Mouse (Mus musculus) T-cell, adult 2 months (primary cell): ENCODE measurements around the gene Eva1b.

Source experiments
- DNase-seq: peaks from one replicate; pipeline ENCODE4 v3.0.0; 2022; ENCODE audit warnings: low spot score

The Eva1b gene

DNA sequence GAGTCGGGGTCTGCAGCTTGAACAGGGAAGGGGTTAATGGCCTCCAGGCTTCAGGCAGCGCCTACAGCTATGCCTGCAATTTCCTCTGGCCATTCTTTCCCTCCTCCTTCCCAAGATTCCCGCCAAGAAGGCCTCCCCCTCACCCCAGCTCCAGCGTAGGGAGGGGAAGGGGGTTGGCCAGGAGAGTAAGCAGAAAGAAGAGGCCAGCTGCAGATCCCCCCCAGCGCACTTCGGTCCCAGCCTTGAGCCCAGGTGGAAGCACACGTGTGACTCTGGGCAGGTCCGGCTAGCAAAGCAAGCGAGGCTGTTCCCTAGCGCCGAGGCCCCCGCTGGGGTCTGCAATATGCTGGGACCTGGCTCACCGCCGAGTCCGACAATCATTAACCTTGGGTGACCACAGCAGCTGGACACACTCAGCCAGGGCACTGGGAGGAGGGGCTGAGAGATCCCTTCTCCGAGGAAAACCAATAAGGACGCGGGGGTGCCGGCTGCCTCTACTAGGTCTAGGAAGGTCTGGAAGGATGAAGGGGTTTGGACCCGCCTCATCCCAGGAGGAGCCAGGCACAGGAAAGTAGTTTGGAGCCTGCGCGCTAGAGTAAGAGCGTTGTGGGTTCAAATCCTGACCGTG is at the start of gene Eva1b:
Eva1b (plus strand) TSS at position 212 of the 628 bp plus-strand sequence.
- DNase-seq, result no peak

DNA sequence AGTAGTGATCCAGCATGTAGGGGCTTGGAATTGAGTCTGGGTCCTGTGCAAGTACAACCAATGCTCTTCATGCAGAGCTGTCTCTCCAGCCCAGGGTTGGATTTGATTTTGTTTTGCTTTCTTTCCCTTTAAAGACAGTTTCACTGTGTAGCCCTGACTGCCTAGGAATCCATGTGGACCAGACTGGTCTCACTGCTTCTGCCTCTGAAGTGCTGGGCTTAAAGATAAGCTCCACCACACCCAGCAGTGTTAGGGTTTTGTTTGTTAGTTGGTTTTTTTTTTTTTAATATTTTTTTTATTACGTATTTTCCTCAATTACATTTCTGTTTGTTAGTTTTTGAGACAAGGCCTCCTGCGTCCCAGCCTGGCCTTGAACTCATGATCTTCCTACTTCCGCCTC is 48.2 kb upstream of the Eva1b start:
- no peak for DNase-seq

DNA sequence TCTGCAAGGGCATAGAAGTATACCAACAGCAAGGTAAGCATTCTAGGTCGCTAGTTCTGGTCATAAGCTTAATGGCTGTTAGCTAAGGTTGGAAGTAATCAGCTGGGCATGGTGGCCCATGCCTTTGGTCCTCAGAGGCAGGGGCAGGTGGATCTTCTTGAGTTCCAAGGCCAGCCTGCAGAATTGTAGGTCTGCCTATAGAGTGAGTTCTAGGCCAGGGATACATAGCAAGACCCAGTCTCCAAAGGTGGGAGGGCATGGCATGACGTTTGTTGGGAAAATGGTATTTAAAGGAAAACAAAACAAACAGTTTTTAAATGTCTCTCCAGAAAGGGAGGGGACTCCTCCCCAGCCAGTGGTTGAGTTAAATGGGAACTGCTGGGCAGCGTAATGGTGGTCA is 46.8 kb upstream of the Eva1b start:
- DNase-seq, result no peak

DNA sequence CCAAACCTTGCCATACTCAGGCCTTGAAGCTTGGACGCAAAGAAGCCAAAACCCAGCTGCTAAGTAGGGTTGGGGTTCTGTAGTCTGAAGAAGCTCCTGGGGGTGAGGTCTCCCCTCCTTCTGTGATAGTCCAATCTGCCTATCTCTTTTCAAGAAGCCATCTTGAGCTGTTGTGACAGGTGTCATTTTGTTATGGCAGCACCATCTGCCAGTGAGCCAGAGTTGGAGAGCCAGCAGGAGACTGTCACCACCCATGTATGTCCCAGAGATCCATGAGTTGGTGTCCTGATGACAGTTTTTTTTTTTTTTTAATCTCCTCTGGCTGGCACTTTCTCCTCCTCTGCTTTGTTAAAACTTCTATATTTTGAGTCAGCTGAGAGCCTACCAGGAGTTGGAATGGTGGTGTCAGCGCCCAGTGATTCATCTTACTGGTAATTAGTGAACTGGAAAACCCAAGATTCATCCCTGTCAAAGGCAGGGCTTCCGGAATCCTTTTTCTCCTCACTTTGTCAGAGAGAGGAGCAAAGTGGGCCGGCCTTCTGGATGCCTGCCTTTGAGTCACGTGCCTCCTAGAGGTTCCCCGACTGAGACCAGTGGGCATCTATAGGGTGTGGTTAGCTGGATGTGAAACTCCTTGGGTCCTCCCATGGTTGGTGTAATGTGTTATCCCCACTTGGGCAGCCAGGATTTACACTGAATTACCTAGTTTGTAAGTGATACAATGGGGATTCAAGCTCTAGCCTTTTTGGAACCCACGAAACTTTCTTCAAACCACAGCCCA is 45.3 kb upstream of the Eva1b start:
- DNase-seq, result no peak

DNA sequence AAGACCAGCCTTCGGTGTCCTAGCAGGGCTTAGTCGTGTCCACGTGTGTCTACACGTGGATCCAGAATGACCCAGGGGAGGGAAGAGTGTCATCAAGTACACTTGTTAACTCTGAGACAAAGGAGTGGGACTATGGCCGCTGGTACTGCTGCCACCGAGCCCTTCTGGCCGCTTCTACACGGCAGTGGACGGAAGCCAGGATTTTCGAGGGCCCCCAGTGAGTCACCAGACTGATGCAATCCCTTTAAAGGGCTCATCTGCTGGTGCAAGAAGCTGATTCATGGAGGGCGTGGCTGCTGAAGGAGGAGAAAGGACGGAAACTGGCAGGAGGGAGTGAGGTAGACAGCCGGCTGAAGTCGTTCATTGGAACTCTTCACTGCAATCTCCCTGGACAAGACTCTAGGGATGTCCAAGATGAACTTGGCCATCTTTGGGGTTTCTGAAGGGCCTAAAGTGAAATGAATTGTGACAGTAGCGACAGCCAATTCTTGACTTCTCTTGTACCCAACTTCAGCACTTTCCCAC is 44.4 kb upstream of the Eva1b start:
- DNase-seq, result peak; percentile 55

DNA sequence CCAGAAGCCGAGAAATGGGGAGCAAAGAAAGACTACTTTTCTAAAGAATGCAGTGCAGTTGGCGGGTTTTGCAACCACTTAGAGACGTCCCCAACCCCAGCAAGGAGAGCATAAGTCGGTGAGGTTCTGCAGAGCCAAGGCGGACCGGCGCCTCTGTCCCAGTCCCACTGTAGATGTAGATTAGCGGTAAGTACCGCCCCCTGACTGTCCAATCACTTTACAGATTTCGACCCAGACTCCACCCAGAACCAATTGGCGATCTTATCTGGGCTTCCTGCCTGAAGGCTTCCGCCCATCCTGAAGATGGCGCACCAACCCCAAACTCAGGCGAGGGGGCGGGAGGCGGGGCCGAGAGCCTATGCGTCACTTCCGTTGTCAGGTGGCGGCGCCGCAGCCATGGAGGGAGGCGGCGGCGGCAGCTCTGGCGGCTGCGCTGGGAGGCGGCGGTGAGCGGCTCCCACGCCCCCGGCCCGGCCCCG is 43.9 kb upstream of the Eva1b start, which contains the start of gene Stk40:
Stk40 (plus strand) TSS at position 368 of the 479 bp plus-strand sequence.
- peak; percentile 96 for DNase-seq

DNA sequence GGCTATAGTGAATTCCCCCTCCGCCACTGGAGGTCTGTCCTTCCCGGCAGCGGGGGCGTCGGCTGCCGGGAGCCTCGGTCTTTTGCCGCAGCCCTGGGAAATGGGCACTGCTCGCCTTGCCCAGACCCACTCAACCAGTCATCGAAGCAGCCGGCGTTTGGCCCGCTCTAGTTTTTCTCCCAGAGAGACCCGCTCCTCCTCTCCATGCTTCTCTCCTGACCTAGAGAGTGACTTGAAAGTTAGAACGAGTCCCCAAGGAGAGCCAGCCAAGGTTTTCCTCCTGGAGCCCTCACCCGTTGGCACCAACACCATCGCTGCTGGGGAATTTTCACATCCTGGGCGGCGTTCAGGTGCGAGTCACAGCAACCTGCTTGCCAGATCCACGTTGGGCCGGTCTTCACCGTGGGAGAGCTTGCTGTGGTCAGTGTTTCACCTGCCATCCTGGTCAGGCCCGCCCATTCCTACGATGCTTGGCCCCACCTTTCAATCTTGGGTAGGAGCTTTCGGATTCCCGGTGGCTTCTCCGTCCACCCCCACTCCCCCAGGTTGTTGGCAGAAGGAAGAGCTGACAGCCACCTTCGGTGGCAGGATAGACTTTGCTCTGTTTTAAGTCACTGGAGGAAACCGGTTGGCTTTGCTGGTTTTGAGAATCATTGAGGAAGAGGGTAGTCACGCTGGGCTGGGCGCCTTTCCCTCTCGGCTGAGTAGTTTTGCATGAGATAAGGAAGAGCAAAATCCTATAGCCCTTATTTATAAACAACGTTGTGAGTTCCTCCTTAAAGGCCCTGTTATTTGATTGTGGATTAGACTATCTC is 43.1 kb upstream of the Eva1b start:
- no peak for DNase-seq

DNA sequence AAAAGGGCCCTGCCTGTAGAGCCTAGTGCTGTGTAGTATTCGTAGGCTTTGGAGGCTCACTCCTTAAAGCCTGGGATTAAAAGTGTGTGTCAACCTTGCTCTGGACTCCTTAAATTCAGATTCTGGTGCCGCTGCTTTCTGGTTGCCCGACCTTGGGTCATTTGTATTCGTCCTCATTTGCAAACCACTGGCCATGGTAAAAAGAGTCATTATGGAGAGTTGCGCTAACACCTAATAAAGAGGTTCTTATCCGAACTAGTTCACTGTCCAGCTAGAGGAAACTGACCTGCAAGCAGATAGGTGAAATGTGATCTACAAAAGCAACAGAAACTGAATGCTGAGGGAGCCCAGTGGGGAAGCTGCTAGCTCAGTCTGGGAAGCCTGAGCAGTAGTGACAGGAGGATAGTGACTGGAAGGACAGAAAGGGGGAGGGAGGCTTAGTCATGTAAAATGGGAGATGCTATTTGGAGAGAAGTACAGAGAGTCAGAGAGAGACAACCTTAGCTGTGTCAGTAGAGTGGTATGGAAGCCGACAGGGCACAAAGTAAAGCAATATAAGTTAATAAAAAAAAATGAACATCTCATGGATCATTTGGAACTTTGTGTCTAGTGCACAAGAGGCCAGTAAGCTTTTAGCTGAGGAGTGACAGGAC is 42.3 kb upstream of the Eva1b start:
- no peak for DNase-seq

DNA sequence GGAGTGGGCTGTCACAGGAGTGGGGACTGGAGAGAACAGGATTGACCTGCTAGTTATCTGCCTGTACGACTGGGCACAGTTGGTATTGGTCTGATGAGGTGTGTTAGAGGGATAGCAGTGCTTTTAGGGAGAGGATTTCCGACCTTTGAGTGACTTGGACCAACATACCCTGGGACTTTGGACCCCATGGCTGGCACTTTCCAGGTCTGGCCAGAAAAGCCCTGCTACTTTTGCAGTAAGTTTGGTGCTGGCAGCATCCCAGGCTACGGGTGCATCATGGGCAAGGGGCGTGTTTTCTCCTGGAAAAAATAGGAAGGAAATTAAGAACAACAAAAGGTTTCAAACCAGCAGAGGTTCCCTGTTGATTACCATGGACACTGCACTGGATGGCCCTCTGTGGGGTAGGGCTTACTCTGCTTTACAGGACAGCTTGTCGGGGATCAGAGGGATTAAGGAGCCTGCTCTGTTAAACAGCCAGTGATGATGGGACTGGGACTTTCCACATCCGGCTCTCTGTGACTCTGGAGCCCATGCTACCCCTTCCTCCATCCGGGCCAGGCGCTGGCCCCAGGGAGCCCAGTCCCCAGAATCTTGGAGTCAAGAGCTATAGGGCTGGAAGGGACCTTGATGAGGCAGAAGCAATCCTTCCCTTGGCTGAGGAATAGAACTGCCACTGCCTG is 39.3 kb upstream of the Eva1b start:
- no peak for DNase-seq

DNA sequence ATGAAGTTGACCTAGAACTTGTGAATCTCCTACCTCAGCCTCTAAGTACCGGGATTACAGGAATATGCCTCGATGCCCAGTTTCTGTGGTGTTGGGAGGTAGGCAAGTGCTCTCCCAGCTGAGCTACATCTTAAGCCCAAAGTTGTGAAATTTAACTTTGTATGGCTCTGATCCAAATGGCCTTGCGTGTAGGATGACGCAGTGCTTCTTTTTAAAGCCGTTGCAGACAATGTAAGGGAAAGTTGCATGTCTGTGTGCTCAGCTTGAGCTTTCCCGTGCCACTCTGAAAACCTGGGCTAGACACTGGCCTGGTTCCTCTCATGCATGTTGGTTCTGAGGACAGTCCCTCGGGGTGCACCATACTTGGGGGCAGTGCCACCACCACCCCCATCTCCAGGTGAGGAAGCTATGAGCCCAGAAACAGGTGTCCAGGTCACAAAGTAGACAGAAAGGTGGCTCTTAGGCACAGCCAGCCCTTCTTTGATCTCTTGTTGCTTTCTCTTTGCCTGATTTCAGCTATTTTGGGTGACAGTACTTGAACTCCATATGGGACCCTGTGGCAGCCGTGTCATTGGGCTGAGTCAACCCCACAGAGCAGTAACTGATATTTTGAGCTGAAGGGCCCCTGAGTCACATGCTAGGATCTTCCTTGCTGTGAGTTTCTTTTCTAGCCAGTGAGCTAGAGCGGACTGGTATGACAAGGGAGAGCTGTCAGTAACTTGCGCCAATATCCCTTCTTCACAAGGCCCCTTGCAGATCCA is 37.8 kb upstream of the Eva1b start:
- peak; percentile 22 for DNase-seq

DNA sequence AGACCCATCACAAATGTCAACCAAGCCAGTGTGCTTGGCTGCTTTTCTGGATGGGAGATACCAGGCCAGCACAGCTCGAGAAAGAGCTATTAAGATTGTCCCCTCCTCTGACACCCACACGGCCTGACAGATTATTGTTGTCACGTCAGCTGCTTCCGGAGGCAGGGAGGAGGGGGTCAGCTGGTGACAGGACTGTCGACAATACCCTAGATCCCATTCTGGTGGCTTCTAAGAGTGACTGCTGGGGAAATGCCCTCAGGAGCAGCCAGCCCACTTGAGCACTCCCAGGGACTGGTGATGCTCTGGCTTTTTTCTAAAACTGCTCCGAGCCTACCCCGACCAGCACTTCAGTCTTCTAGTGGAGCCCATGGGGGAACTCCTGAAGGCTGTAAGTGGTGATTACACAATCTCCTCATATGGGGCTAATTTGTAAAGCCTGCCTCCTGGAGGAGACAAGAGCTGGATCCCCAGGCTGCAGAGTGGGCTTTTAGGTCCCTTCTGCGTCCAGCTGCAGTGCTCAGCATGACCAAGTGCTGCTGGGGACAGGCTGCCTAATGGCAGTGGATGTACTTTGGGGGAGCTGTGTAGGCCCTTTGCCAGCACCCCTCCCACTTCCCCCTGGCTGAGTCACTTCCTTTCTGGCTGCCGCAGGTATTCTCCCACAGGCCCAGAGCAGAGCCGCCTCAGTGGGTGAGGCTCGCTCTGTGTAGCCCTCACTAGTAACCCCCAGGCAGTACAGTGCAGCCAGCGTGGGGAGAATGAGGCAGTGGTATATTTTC is 37.0 kb upstream of the Eva1b start:
- DNase-seq, result peak; percentile 85

DNA sequence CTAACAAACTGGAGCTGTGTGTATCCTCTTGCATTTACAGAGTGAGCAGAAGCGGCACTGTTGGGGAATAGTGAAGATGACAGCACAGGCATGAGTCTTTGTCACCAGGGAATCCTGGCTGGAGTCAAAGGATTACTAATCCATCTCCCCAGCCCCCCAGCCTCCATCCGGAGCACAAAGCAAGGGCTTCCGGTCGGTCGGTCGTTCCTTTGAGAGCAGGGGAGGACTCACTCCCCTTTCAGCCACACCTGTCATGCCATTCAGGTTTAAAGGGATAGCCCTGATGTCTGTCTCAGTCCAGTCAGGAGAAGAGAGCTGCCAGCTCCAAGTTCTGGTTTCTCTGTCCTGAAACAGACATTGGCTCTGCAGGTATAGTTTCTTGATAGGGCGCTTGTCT is 36.4 kb upstream of the Eva1b start:
- DNase-seq, result no peak

DNA sequence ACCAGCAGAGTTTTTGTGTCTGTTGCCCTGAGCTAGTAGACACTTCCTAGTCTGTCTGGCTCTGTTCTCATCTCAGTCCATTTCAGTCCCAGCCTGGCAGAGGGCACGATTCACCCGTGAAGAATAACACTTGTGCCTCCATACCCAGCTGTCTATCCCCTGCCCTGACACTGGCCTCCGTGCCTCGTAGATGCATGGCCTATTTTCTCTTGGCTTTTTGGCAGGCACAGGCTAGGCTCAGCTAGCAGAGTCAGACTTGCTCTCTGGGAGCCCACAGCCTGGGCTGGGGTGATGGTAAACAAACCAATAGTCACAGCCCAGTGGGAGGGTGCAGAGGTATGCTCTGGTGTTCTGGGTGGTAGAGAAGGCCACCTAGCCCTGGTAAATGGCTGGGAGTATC is 34.3 kb upstream of the Eva1b start:
- no peak for DNase-seq

DNA sequence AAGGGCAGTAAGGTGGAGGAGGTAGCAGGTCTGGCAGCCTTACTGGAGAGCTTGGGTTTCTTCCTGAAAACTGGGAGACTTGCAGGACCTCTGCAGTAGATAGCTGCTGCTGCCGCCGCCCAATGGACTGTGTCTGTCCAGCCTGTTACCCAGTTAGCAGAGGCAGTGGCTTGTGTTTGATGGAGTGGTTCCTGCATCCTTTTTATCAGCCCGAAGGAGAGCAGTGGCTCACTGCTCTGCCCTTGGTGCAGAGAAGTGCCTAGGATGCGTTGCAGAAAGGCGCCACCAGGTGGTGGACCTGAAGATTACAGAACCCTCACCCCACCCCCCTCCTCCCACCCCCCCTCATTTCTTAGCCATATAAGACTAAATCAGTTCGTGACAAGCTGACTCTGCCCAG is 33.6 kb upstream of the Eva1b start:
- peak; percentile 76 for DNase-seq

DNA sequence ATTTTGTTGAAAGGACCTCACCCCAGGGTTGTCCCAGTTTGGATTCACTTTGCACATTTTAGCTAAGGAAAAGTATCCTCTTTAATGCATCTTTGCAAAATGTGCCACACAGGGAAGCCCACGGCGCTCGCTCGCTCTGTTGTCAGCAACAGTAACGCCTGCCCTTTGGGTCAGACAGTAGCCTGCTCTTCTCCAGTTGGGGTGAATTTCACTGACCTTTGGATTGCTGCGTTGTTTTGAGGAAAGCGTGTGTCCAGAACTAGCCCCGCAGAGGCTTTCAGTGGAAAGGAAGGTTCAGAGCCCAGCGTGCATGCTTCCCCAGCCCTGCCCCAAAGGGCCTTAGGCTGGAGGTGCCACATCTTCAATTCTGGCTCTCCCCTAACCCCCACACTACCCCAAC is 32.1 kb upstream of the Eva1b start:
- no peak for DNase-seq

DNA sequence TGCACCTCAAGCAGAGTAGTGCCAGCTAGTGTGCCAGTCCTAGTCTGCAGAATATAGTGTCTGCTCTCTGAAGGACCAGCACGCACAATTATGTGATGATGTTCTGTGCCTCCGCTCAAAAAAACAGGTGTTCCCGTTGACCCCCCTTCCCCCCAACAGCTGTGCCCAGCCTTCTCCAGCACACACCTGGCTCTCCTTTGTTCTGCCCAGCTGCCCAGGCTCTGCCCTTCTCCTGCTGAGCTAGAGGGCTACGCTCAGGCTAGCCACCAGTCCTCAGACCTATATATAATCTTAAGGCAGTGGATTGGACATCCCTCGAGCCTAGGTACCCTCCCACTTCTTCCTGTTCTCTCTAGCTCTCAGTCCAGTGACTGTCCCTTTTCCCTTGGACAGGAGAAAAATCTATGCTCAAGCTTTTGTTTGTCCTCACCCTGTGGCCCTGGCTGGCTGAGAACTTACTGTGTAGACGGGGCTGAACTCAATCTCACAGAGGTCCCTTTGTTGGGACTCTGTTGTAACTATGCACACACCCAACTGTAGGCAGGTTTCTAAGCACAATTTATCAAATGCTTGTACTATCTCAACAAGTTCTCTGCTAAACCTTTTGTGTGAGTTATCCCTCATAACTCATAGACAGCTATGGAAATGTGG is 31.5 kb upstream of the Eva1b start:
- no peak for DNase-seq

DNA sequence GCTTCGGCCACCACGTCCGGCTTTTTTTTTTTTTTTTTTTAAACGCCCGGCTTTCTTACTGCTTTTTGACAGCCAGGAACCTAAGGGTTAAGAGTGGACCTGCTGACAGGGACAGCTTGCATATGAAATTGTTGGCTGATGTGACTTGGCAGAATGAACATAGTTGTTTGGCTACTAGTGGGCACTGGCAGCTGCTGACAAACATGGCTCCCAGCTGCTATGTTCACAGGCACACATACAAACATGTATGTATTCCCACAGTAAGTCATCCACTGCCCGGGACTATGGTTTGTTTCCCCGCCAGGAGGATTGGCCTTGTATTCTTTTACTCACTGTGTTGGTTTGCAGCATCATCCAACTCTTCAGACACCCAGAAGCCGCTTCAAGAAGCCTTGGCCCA is 30.4 kb upstream of the Eva1b start:
- no peak for DNase-seq

DNA sequence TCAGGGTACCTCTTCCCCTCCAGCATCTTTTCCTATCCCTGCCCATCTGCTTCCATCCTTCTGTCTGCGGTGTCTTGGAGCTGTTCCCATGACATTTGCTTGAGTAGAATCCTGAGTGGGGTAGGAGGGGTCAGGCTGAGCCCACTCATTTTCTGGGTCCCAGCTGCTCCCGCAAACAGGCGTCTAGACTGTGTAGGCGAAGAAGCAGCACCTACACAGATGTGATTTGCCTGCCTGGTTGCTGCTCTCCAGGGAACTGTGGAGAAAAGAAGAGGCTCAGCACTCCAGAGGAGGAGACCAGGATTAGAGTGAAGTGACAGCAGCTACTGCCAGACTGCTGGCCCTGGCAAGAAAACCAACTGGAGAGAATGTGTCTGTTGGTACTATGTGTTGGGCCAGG is 28.9 kb upstream of the Eva1b start:
- DNase-seq, result no peak

DNA sequence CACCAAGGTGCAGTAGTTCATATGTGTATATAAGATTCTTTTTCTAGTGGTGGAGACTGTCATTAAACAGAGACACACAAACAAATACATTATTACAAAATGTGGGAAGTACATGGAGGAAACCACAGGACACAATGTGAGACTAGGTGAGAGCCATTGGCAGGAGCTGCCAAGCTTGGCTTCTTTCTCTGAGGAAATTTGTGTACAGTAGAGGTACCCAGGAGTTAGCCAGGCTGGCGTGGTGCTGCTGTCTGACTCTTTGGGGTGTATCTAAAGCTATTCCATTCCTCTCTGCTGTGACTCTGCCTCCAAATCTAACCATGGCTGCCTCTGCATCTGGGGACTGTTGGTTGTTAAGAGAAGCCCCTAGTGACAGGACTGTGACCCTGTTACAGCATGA is 28.5 kb upstream of the Eva1b start:
- no peak for DNase-seq
